Mouse (Mus musculus): ENCODE results near the gene Dbt.

Gene Dbt

GRCm38 (mm10) chr3:116512904-116513716, at the start of gene Dbt:
Dbt (plus strand) TSS chr3:116513070.
- DNase-seq (ENCODE audit: low read depth, low spot score): peak; percentile 89

GRCm38 (mm10) chr3:116464318-116464717, 48.6 kb upstream of the Dbt start:
- no peak for DNase-seq (ENCODE audit: low read depth, low spot score)

- no peak for DNase-seq (ENCODE audit: low read depth, low spot score)
Measured at GRCm38 (mm10) chr3:116465709-116466108, 47.2 kb upstream of the Dbt start.

GRCm38 (mm10) chr3:116474602-116475001, 38.3 kb upstream of the Dbt start:
- DNase-seq (ENCODE audit: low read depth, low spot score): no peak

- DNase-seq (ENCODE audit: low read depth, low spot score): no peak
Measured at GRCm38 (mm10) chr3:116476686-116477298, 36.1 kb upstream of the Dbt start.

- DNase-seq (ENCODE audit: low read depth, low spot score): no peak
Measured at GRCm38 (mm10) chr3:116477351-116477750, 35.5 kb upstream of the Dbt start.

GRCm38 (mm10) chr3:116480119-116480518, 32.8 kb upstream of the Dbt start:
- DNase-seq (ENCODE audit: low read depth, low spot score): no peak

GRCm38 (mm10) chr3:116480937-116481336, 31.9 kb upstream of the Dbt start:
- DNase-seq (ENCODE audit: low read depth, low spot score): no peak

GRCm38 (mm10) chr3:116482724-116483123, 30.1 kb upstream of the Dbt start:
- no peak for DNase-seq (ENCODE audit: low read depth, low spot score)

- no peak for DNase-seq (ENCODE audit: low read depth, low spot score)
Measured at GRCm38 (mm10) chr3:116483271-116483670, 29.6 kb upstream of the Dbt start.

GRCm38 (mm10) chr3:116490920-116491319, 21.9 kb upstream of the Dbt start:
- DNase-seq (ENCODE audit: low read depth, low spot score): no peak

GRCm38 (mm10) chr3:116491923-116492454, 20.9 kb upstream of the Dbt start:
- no peak for DNase-seq (ENCODE audit: low read depth, low spot score)

- DNase-seq (ENCODE audit: low read depth, low spot score): no peak
Measured at GRCm38 (mm10) chr3:116493658-116494057, 19.2 kb upstream of the Dbt start.

- DNase-seq (ENCODE audit: low read depth, low spot score): no peak
Measured at GRCm38 (mm10) chr3:116495671-116496070, 17.2 kb upstream of the Dbt start.

GRCm38 (mm10) chr3:116507772-116508351, 5.0 kb upstream of the Dbt start, which contains the start of gene Rtca:
Rtca (minus strand) TSS chr3:116508208.
- DNase-seq (ENCODE audit: low read depth, low spot score): peak; percentile 97

GRCm38 (mm10) chr3:116512151-116512903, 543 bp upstream of the Dbt start:
- DNase-seq (ENCODE audit: low read depth, low spot score): no peak

- no peak for DNase-seq (ENCODE audit: low read depth, low spot score)
Measured at GRCm38 (mm10) chr3:116520141-116520761, 7.4 kb downstream of the Dbt start.

GRCm38 (mm10) chr3:116529741-116530140, 16.9 kb downstream of the Dbt start:
- no peak for DNase-seq (ENCODE audit: low read depth, low spot score)

GRCm38 (mm10) chr3:116530826-116531225, 18.0 kb downstream of the Dbt start:
- no peak for DNase-seq (ENCODE audit: low read depth, low spot score)

GRCm38 (mm10) chr3:116536428-116537199, 23.7 kb downstream of the Dbt start:
- DNase-seq (ENCODE audit: low read depth, low spot score): no peak

All from skeletal muscle tissue, adult 2 months (tissue).